Mouse (Mus musculus) adrenal gland, adult 18-20 months (tissue): Measurements from ENCODE around the gene Coa5. TPM values are rescaled to one million over a fixed set of nuclear protein-coding genes. Genes with fewer than 3 reads are reported as not detected.

ENCODE experiments used
- DNase-seq, 2 experiments: peaks; one replicate each; pipeline ENCODE4 v3.0.0; 2021 to 2022; ENCODE audit warnings: low spot score in 2 of 2
- long read RNA-seq, 2 experiments: library from polyadenylated mRNA; stranded (forward); transcript quantifications; one replicate each; pipeline ENCODE4 v2.0.0; 2021
- total RNA-seq, 2 experiments: library from RNA; stranded (reverse); gene quantifications; 1 replicate in 1 of 2; 2 replicates in 1 of 2; pipeline ENCODE4 v1.2.3; 2021

Gene Coa5
- total RNA-seq, result 100 to 1,000 TPM; 121 to 134 TPM
- long read RNA-seq, experiment 1, transcript Coa5-201 (3 exons, 3,863 nt), result major isoform, 132 of 148 reads
- long read RNA-seq, experiment 1, partial matches to known transcripts, result 10 of 148 reads
- long read RNA-seq, experiment 1, other reads (novel, unspliced or antisense), result 6 of 148 reads
- long read RNA-seq, experiment 2, transcript Coa5-201 (3 exons, 3,863 nt), result major isoform, 120 of 148 reads
- long read RNA-seq, experiment 2, partial matches to known transcripts, result 1 of 148 reads
- long read RNA-seq, experiment 2, other reads (novel, unspliced or antisense), result 27 of 148 reads

DNA sequence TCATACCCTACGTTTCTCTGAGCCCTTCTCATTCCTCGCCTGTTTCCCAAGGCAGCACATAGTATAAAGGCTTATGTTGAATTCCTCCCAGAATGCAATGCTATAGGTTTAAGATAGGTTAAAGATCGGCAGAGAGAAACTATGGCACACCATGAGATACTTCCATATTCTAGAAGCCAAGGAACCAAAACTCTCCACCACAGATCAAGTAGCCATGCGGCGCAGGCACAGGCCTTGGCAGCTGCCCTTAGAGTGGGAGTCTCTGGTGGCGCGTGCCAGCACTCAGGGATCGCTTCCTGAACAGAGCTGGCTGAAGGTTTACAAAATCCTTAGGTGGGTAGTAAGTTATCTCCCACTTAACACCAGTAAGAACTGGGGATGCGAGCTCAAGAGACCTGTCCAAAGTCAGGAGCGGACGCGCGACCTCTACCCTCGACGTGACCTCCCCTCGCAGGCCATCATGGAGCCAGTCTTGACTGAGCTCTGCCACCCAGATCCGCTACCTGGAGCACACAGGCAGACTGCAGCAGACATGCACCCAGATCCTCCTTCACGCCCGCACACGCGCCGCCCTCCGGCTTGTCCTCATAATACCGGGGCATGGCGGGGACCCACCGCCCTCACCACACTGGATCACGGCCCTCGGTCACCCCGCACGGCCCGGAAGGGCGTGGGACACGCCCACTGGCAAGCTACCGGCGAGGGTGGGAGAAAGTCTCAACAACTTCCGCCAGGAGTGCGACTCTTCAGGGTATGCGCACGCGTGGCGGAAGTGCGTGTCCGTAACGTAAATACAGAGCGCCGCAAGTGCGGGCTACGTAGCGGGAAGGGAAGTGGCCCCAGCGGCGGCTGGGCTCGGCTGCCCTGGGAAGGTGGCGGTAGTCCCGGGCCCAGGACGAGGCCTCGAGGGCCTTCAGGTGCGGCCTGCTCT is at the start of gene Coa5, which contains the start of gene Unc50:
TSS of gene Coa5 (minus strand) at position 738 of the 931 bp plus-strand sequence.
TSS of gene Unc50 (plus strand) at position 774 of the 931 bp plus-strand sequence.
- peak; percentile 93 to 94 for DNase-seq

DNA sequence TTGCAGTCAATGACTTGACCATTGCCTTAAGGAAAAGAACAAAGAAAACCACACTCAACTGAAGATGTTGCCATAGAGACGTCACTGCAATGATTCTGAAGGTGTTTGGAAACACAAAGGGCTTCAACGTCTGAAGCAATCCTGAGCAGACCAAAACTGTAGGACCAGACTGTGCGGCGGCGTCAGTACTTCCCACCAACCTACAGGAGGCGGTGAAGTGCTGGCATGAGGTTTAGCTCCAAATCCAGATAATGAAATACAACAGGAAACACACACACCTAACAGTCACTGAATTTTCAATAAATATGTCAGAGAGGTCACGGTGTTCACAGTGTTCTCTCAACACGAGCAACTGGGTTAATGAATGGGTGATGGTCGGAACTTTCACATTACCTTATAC is 49.2 kb upstream of the Coa5 start:
- no peak for DNase-seq

DNA sequence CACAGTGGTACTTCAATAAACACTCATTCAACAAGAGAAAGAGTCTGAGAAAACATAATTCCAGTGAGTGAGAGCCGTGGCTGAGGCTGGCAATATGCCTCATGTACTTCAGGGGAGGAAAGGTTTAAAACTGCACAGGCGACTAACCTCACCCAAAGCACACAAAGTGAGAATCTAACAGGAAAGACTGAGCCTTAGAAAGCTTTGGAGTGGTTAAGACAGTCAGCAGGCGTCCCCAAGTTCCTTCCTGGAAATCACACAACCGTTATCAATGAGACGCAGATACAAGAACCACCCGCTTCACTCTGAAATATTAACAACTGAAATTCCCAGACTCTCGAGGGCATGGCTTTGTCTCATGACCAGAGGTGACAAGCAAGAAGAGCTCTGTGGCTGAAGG is 48.5 kb upstream of the Coa5 start:
- DNase-seq, result no peak

DNA sequence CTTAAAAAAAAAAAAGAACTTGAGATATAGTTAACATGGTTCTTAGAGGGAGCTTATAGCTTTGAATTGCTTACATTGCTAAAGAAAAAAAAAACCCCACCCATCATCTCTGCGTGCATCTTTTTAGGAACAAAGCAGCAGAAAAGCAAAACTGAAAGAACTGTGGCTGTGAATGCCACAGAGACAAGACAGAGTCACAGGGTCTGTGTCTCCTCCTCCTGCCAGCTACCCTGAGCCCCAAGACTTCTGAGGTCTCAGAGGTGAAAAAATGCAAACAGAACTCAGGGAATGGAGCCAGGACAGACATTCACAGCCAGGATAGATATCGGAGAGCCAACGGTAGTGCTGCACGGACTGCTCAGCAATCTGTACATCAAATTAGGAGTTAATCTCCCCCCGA is 48.0 kb upstream of the Coa5 start:
- DNase-seq, result no peak

DNA sequence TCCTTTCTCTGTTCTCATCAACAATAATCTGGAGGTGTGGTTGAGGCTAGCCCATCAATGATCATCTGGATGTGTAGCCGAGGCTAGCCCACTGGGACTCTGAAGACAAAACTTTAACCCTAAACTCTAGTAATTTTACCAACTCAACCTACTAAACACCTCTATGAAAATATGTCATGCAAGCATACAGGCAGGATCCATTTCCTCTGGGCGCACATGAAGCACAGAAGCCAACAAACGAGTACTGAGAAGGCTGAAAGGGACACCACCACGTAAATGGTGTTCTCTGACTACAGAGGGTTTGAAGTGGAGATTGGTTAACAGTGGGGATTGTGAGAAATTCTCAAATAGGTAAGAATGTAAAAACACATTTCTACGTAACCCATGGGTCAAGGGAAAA is 47.3 kb upstream of the Coa5 start:
- DNase-seq, result no peak

DNA sequence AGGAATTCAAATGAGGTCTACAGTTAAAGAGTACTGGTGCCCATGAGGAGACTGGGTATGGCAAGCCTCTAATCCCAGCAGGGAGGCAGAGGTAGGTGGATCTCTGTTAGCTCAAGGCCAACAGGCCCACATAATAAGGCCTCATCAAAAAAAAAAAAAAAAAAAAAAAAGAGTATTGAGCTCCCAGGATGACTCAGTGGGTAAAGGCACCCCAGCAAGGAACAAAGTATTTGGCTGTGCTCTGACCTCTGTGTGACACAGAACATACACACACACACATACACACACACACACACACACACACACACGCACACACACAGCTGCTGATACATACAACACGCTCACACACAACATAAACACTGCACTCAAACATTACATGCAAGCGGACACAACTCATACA is 45.4 kb upstream of the Coa5 start:
- no peak for DNase-seq

DNA sequence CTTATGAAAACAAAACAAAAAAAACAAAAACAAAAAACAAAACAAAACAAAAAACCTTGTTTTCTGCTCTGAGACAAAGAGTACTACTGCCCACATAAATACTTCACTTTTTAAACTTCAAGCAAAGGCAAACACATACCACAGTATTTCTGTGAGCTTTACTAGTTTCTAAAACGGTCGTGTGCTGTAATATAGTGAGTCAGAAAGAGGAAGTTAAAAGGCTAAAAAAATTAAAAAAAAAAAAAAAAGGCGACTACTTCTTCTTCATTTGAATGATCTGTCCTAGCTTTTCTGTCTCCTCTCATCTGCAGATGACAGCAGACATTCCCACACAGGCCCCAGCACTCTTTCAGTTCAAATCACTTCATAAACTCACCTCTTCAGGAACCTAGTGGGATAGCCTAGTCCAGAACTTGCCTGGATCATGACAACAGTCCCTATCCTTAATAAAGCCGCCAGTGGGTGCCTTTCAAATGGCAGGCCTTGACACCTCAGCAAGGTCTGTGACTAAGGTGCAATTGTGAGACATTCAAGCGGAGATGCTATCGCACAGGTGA is 44.8 kb upstream of the Coa5 start:
- no peak for DNase-seq

DNA sequence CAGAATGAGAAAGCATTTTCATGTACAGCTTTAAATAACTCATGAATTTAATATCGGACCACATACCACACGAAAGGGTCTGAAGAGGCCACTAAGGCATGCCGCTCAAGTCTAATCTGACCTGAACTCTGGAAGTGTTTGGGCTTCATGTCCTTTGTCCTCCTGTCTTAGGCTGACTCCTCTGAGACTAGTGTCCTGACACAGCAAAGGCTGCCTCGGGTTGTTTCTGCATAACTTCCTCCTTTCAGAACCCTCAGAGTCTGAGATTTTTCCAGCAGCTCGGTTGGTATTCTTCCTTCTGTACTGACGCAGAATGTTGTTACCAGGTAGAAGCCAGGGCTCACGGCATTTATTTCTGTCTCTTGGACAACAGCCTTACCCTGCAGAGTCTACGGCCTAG is 44.1 kb upstream of the Coa5 start:
- DNase-seq, result no peak

DNA sequence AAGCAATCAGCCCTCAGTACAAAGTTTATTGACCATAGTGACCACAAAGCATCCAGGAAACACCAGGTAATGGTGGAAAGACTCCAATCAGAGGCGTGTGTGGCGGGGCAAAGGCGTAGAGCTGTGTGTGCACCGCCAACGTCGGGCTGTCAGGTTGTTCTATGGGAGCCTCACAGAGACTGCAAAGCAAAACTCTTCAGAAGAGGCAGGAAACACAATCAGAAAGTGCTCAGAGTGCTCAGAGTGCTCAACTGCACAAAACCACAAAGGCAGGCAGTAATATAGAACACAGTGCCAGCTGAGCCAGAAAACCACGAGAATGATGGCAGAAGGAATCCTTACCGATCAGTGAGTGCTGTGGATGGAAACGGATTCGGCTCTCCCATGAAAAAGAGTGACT is 43.3 kb upstream of the Coa5 start:
- no peak for DNase-seq

DNA sequence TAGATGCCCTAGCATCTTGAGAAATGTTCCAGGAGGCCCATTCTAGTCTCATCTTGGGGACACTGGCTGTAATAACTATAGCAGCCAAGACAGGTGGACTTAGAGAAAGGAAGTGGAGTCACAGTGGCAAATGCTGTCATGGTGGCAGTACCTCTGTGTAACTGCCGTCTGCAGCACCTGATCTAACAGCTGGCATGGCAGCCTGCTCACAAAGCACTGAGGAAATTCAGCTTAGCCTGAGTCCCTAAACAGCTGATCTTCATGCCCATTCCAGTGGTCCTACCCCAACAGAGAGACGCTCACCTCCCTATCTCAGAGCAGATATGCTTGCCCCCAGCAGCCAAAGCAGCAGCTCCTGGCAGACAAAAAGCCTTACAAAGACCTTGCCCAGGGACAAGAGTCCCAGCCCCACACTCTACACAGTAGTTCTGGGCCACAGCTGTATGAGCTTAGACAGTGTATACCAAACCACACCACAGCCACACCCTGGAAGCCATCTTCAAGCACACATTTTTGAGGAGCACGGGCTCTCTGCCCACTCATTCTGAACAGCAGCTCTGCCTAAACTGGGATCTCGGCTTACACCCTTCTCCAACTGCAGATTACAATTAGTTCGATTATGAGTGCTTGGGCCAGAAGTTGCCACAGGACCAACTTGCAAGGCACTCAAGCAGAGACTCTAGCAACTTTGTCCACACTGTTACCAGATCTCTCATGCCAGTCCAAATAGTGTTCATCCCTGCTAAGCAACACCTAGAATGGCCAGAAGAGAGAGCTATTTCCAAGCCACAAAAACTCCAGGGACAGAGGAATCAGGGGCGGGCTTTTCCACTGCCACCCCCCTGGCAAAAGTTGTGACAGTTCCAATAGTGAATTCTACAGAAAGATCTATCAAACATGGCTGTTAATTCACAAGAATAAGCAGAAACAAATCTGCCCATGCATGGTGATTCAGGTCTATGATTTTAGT is 41.6 kb upstream of the Coa5 start:
- no peak for DNase-seq

DNA sequence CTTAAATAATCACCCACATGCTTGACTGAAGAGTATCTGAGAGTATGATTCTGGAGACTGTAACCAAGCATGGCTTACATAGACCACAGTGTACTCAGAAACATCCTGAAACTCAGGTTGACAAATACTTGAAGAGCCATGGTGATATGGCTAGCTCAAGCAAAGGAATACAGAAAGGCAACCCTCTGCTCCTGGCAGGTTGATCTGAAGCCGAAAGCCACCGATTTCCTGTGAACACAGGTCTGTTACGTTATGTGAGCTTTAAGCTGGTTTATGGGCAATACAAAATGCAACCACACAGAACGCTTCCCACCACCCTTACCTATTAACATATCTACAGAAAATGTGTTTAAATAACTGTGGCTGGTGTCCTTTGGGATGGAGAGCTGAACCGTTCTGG is 39.1 kb upstream of the Coa5 start:
- no peak for DNase-seq

DNA sequence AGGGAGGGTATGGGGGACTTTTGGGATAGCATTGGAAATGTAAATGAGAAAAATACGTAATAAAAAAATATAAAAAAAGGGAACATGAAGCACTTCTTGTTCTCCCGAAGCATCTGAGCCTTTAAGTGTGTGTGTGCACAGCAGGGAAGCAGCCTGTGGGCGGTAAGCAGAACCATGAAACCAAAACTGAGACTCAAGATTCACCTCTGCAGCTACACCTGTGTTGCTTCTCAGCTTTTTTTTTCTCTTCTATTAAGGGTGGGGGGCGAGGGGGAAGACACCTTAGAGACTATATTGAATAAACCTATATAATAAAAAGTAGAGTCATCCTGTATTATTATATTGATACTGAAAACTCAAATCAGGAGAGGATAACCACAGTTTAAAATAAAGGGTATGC is 37.9 kb upstream of the Coa5 start:
- DNase-seq, result no peak

DNA sequence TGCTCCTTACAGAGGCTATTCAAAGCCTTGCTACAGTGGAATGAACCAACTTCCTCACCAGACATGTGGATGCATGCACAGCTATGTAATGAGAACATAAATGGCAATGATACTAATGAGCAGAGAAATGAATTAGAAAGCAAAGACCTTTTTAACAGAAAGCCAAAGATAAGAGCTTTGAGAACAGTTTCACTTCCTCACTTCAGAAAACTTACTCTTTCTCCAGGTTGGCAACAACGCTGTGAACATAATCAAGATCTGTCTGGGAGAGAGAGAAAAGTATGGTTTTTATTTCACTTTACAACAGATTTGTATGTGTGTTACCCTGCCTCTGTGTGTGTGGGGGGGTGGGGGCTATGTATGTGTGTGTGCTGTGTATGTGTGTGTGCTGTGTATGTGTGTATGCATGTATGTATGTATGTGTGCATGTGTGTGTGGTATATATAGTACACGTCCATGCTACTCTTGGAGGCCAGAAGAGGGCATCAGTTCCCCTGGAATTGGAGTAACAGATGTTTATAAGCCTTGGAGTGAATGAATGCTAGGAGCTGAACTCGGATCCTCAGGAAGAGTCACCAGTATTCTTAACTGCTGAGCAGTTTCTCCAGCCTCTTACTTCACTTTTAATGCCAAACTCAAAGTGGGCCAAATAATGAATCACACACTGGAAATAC is 36.6 kb upstream of the Coa5 start:
- DNase-seq, result no peak

DNA sequence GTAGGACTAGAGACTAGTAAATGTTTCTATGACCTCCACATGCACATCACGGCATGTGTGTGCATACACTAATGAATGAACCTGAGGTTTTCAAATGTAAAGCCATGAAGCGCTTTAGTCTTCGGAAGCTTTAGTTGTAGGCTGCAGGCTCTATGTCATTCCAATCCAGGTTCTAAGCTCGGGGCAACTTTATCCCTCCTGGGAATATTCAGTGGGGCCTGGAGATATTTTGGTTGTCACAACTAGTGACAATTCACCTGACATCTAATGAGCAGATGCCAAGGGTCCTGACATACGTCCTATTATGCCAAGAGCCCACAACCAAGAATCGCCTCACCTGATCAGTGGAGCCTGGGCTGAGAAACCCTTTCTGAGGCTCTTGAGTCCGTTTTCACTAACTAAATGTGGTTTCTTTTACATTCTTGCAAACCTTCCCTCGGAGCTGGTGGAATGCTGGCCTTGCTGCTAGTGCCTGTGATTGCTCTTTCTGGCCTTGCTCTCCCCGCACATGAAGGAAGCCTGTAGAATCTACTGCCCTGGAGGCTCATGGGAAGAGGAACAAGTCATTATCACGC is 35.1 kb upstream of the Coa5 start:
- no peak for DNase-seq

DNA sequence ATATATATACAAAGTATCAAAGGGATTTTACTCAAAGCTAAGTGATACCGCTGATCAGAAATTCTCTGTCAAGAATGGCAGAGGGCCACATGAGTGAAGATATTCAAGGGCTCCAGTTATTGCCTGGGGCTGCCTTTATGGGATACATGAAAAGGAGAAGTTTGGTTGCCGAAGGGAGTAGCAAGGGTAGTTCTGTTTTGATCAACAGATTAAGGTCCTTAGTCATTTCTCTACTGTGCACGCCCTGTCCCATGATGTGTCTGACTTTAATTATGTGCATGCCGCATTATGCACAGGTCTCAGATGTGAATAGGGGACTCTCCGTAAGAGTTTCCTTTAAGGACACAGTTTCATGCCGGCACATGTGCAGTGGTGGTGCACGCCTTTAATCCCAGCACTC is 27.6 kb upstream of the Coa5 start:
- DNase-seq, result no peak

DNA sequence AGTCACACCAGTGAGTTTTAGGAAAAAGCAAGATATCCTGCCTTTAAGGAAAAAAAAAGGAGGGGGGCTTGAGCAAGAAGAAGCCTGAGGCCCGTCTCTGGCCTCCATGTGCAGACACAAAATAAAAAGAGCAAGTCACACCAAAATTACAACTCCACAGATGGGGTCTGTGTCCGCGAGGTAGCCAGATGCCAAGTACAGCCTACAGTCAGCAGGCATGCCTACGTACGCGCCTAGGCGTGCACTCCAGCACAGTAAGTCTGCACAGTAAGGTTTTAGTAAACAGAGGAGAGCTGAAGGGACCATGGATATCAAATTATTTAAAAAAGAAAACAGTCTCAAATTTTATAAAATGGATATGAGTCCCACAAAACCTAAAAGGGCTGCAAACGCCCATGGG is 21.4 kb upstream of the Coa5 start:
- no peak for DNase-seq

DNA sequence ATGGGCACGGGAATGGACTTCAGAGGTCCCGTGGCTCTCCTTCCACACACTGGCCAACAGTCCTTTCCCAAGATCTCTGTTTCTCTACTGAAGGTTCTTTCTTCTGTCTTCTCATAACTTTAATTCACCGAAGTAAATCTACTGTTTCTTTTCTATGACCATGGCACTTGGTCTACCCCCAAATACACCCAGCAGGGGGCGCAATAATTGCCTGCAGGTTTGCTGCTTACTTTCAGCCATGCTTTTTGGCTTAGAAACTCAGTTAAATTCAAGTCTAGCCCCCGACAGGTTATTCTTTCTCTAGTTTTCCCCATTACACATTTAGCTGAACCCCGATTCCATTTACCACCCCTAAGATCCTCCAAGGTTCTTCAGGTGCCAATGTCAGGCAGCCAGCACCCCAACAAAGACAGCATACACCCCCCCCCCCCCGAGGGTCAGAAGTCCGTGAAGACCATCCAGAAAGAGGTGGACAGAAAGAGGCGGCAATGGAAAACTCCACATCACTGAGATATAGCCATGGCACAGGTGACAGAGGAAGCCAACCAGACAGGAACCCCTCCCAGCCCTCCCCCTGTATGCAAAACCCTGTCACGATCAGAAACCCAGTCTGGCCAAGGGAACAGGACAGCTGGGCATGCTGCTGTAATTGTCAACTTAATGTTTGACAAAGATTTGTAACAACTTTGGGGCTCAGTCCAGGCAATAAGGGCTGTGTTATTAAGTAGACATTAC is 18.6 kb upstream of the Coa5 start:
- peak; percentile 53 to 57 for DNase-seq

DNA sequence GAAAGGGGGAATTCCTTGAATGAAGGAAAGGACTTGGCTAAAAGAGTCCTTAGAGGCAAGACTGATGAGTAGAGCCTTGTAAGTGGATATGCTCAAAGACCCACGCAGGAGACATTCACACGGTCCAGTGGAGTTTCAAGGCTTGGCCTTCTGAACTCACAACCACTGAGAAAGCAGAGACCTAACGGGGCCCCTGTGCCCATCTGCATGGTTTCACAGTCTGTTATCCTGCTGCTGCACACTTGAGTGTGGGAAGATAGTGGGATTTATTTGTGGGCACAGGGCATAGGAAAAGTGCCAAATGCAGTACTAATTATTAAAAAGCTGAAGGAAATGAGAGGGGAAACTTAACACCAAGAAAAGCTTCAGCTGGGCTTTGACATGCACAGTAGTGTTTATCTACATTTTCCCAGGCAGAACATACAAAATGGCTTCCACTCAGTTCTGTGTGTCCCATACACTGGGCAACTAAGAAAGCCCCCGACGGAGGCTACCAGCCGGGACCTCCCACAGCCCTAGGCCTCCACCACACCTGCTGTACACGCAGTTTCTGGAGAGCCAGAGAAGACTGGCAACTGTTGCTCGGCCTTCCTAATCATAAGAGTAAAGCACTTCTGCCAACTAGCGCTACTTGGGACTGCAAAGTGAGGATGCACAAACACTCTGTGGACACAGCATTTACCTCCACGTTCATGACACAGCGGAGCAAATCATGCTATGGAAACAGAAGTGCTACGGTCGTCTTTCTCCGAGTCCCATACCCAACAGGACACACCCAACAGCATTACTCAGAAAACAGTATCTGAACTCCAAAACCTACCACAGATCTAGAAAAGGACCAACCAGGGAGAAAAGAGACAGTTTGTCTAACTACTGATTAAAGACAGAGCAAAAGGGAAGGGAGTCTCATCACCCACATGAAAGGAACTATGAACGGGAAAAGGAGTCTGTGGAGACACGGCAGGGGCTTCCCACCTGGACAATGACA is 13.2 kb upstream of the Coa5 start:
- DNase-seq, result no peak
